Mouse (Mus musculus) CH12.LX (cell line): ENCODE data around the gene Cdx4. TPM values are rescaled to one million over a fixed set of nuclear protein-coding genes. Genes with fewer than 3 reads are reported as not detected.

Experiments
- DNase-seq: peaks from one replicate; pipeline ENCODE4 v3.0.0-alpha.2; 2013; ENCODE audit errors: extremely low read depth
- H3K27ac ChIP-seq: 2 replicates; pipeline ENCODE4 v1.5.1; 2012; ENCODE audit warnings: low read depth, mild to moderate bottlenecking, control low read depth, moderate library complexity; ENCODE audit not compliant: insufficient read depth
- H3K27me3 ChIP-seq: replicated peaks from 2 replicates; pipeline ENCODE3; 2012; ENCODE audit warnings: inconsistent platforms
- H3K36me3 ChIP-seq, 2 experiments: replicated peaks in 1 of 2; 2 replicates each; pipeline versions ENCODE3 to v1.6.1; 2012; ENCODE audit warnings: inconsistent platforms in 1 of 2, low read length in 1 of 2, mild to moderate bottlenecking in 1 of 2, mixed read lengths in 1 of 2, moderate library complexity in 1 of 2; ENCODE audit not compliant: control insufficient read depth in 1 of 2, insufficient read depth in 1 of 2
- H3K4me1 ChIP-seq, 2 experiments: 2 replicates each; pipeline ENCODE4 v1.6.1; 2012; ENCODE audit warnings: inconsistent platforms in 1 of 2, moderate library complexity in 1 of 2; ENCODE audit not compliant: insufficient read depth in 2 of 2, control insufficient read depth in 1 of 2
- H3K4me2 ChIP-seq: 2 replicates; pipeline ENCODE4 v1.6.1; 2012; ENCODE audit warnings: low read depth, mild to moderate bottlenecking, control low read depth; ENCODE audit not compliant: poor library complexity, insufficient read depth, severe bottlenecking
- H3K4me3 ChIP-seq, 3 experiments: fragments of 150-350 bp in 1 of 3; sonication (generic) in 1 of 3; replicated peaks in 1 of 3; 2 replicates each; pipeline versions ENCODE3 to v1.5.1; 2011 to 2012; ENCODE audit warnings: low read depth in 2 of 3, low read length in 2 of 3, mild to moderate bottlenecking in 2 of 3, moderate library complexity in 2 of 3, control low read depth in 1 of 3, improper control_type of control experiment in 1 of 3, inconsistent platforms in 1 of 3, mixed read lengths in 1 of 3; ENCODE audit not compliant: poor library complexity in 1 of 3
- H3K79me2 ChIP-seq: replicated peaks from 2 replicates; pipeline ENCODE4 v1.6.1; 2012; ENCODE audit warnings: mild to moderate bottlenecking, moderate library complexity; ENCODE audit not compliant: control insufficient read depth, poor library complexity, insufficient read depth, severe bottlenecking; ENCODE audit errors: extremely low read depth
- H3K9ac ChIP-seq: 2 replicates; pipeline ENCODE4 v1.6.1; 2012; ENCODE audit warnings: low read depth, mild to moderate bottlenecking, control low read depth, moderate library complexity; ENCODE audit not compliant: insufficient read depth
- H3K9me3 ChIP-seq: replicated peaks from 2 replicates; pipeline ENCODE3; 2012; ENCODE audit warnings: low read length, inconsistent platforms, mixed read lengths
- BHLHE40 ChIP-seq: IDR thresholded peaks from 2 replicates; pipeline ENCODE4 v1.6.1; 2011; ENCODE audit warnings: mild to moderate bottlenecking, low read depth, low read length, improper control_type of control experiment
- CHD1 ChIP-seq: IDR thresholded peaks from 2 replicates; pipeline ENCODE4 v1.6.1; 2012; ENCODE audit warnings: low read depth, low read length, improper control_type of control experiment, inconsistent platforms
- CTCF ChIP-seq, 2 experiments: IDR thresholded peaks in 1 of 2; conservative IDR thresholded peaks in 1 of 2; 2 replicates each; pipeline ENCODE4 v1.5.1; 2011 to 2012; ENCODE audit warnings: low read depth in 2 of 2, low read length in 2 of 2, improper control_type of control experiment in 1 of 2, inconsistent platforms in 1 of 2, mild to moderate bottlenecking in 1 of 2, moderate library complexity in 1 of 2
- ELF1 ChIP-seq: IDR thresholded peaks from 2 replicates; pipeline ENCODE4 v1.6.1; 2014; ENCODE audit warnings: low read depth, mild to moderate bottlenecking, inconsistent platforms, low read length, improper control_type of control experiment
- GABPA ChIP-seq: IDR thresholded peaks from 2 replicates; pipeline ENCODE4 v1.6.1; 2012; ENCODE audit warnings: low read depth, low read length, improper control_type of control experiment, inconsistent platforms; ENCODE audit not compliant: insufficient replicate concordance
- JUND ChIP-seq: conservative IDR thresholded peaks from 2 replicates; pipeline ENCODE4 v1.6.1; 2011; ENCODE audit warnings: low read depth, low read length, improper control_type of control experiment
- KAT2A ChIP-seq: IDR thresholded peaks from 2 replicates; pipeline ENCODE4 v1.6.1; 2012; ENCODE audit warnings: low read length, improper control_type of control experiment, inconsistent platforms; ENCODE audit not compliant: insufficient replicate concordance
- MAFK ChIP-seq: IDR thresholded peaks from 2 replicates; pipeline ENCODE4 v1.6.1; 2011; ENCODE audit warnings: low read length, improper control_type of control experiment; ENCODE audit not compliant: insufficient replicate concordance
- MYC ChIP-seq: IDR thresholded peaks from 2 replicates; pipeline ENCODE4 v1.6.1; 2011; ENCODE audit warnings: low read depth, mild to moderate bottlenecking, improper control_type of control experiment, low read length
- NELFE ChIP-seq: IDR thresholded peaks from 2 replicates; pipeline ENCODE4 v1.6.1; 2011; ENCODE audit warnings: low read depth, low read length, improper control_type of control experiment
- PAX5 ChIP-seq: IDR thresholded peaks from 2 replicates; pipeline ENCODE4 v1.6.1; 2012; ENCODE audit warnings: low read length, inconsistent platforms, mixed read lengths
- POLR2A ChIP-seq: IDR thresholded peaks from 2 replicates; pipeline ENCODE4 v1.6.1; 2011; ENCODE audit warnings: low read depth, mild to moderate bottlenecking, improper control_type of control experiment, low read length
- RAD21 ChIP-seq: IDR thresholded peaks from 2 replicates; pipeline ENCODE4 v1.6.1; 2011; ENCODE audit warnings: low read depth, mild to moderate bottlenecking, low read length, improper control_type of control experiment, moderate library complexity
- SIN3A ChIP-seq: IDR thresholded peaks from 2 replicates; pipeline ENCODE4 v1.6.1; 2012; ENCODE audit warnings: low read length, improper control_type of control experiment, inconsistent platforms
- SMC3 ChIP-seq: IDR thresholded peaks from 2 replicates; pipeline ENCODE4 v1.6.1; 2011; ENCODE audit warnings: low read depth, low read length, improper control_type of control experiment
- ZMIZ1 ChIP-seq: IDR thresholded peaks from 2 replicates; pipeline ENCODE4 v1.6.1; 2012; ENCODE audit warnings: low read depth, mild to moderate bottlenecking, inconsistent platforms, low read length, improper control_type of control experiment
- ZNF384 ChIP-seq: IDR thresholded peaks from 2 replicates; pipeline ENCODE4 v1.6.1; 2012; ENCODE audit warnings: low read depth, low read length, improper control_type of control experiment, inconsistent platforms
- dilution Hi-C: fragments of 300-500 bp; cut with MboI; formaldehyde crosslinking; loops from 2 replicates; pipeline ENCODE4 v1.14.3; 2020; ENCODE audit warnings: low sequenced_read_pairs; ENCODE audit not compliant: extremely low pct_unique_long_range_greater_than_20kb, extremely low pct_ligation_motif_present
- in situ Hi-C: fragments of 300-500 bp; cut with MboI; formaldehyde crosslinking; loops from 3 replicates; pipeline ENCODE4 v1.14.3; 2019; ENCODE audit warnings: low sequenced_read_pairs, low pct_ligation_motif_present, low pct_unique_long_range_greater_than_20kb, mixed read lengths
- polyA plus RNA-seq: library from polyadenylated mRNA; unstranded; fragments of >175 nt; gene quantifications from 2 replicates; pipeline ENCODE4 v1.2.1, GENCODE M21; 2012; ENCODE audit warnings: low read depth; ENCODE audit not compliant: insufficient read length
- total RNA-seq, 2 experiments: library from RNA; depleted of rRNA; stranded (reverse); fragments of 300-350 nt in 1 of 2; fragments of >200 nt in 1 of 2; gene quantifications; 2 replicates each; pipeline ENCODE4 v1.2.3; 2012 to 2014

Cdx4 gene
- total and polyA plus RNA-seq, 3 experiments: not detected

DNA sequence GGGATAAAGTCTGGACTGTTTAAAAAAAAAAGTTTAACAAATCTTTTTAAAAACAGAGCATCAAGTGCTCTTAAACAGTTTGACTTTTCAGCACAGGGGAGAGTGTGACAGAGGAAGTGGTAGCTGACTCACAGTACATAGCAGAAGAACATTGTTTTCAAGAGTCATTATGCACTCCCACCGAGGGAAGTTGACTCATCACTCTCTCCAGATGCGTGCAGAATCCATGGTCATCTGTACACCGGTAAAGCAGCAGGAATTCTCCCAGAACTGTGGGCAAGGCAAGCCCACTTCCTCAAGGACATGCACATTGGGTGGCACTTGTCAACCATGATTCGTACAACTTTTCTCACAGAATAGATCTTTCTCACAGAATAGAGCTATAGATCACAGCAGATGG is 22.3 kb upstream of the Cdx4 start:
- Histone ChIP-seq H3K9ac (no peak overlapping the region), H3K27me3 (no peaks in the 10 kb centered on the region), H3K79me2 (no peaks in the 10 kb centered on the region), H3K27ac (no peak overlapping the region), H3K36me3 (no peaks in the 10 kb centered on the region), H3K4me1 (no peaks in the 10 kb centered on the region), H3K4me2 (no peak overlapping the region), H3K4me3 (no peak overlapping the region), H3K9me3 (no peaks in the 10 kb centered on the region)
- no peak for DNase-seq
- in situ Hi-C loops: no loop called here
- TF ChIP-seq RAD21 (no peak), CHD1 (no peak), SIN3A (no peak), NELFE (no peak), BHLHE40 (peak; percentile 16; the same call in 1 of the 2 replicates), ELF1 (no peak)
- dilution Hi-C loops: no loop called here

- Histone ChIP-seq H3K79me2 (no peaks in the 10 kb centered on the region), H3K4me2 (no peak overlapping the region), H3K27me3 (no peaks in the 10 kb centered on the region), H3K27ac (no peak overlapping the region), H3K36me3 (no peaks in the 10 kb centered on the region), H3K4me3 (no peak overlapping the region), H3K4me1 (no peaks in the 10 kb centered on the region), H3K9ac (no peak overlapping the region), H3K9me3 (no peaks in the 10 kb centered on the region)
- in situ Hi-C loops (no loop called here), dilution Hi-C loops (no loop called here)
- DNase-seq: no peak
- no peak for TF ChIP-seq CTCF (conservative IDR thresholded peaks at IDR 0.05 in 1 of 2, IDR thresholded peaks at IDR 0.05 in 1 of 2; ENCODE audit: low read depth in 2 of 2, low read length in 2 of 2)
- TF ChIP-seq NELFE: no peak
- TF ChIP-seq PAX5: no peak
Measured at GRCm38 (mm10) chrX:103308262-103308661, 12.9 kb upstream of the Cdx4 start.

DNA sequence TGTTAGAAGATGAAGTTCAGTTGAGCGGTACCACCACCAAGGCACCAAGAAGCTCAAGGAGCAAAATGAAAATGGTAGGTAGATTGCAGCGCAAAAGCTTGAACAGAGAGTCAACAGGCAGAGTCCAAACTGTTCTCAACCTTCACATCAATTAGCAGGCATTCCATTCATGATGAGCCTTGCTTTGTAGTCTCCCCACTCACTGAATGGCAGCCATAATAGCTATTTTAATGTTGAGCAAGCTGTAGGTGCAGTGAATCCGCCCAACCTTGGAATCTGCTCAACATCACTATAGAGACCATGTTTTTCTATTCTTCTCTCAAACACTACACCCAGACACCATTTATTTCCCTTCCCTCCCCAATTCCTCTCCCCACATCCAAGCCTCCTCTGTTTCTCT is 9.5 kb upstream of the Cdx4 start:
- Histone ChIP-seq H3K4me1 (no peaks in the 10 kb centered on the region), H3K9me3 (no peaks in the 10 kb centered on the region), H3K4me2 (no peak overlapping the region), H3K36me3 (no peaks in the 10 kb centered on the region), H3K27me3 (no peaks in the 10 kb centered on the region), H3K27ac (no peak overlapping the region), H3K79me2 (no peaks in the 10 kb centered on the region), H3K4me3 (no peak overlapping the region), H3K9ac (no peak overlapping the region)
- TF ChIP-seq JUND (no peak), GABPA (no peak), ZMIZ1 (no peak), SMC3 (no peak), POLR2A (no peak), ZNF384 (no peak), MAFK (no peak), MYC (no peak), KAT2A (no peak)
- in situ Hi-C loops: no loop called here
- no peak for DNase-seq
- dilution Hi-C loops: no loop called here
